Mouse (Mus musculus) brain, embryonic 14.5 days (tissue): ENCODE results near the gene Arrdc5. TPM values are rescaled to one million over a fixed set of nuclear protein-coding genes. Genes with fewer than 3 reads are reported as not detected.

Experiments
- DNase-seq: peaks from one replicate; pipeline ENCODE4 v3.0.0-alpha.2; 2011; ENCODE audit warnings: low read depth
- CTCF ChIP-seq: fragments of 200-500 bp; IDR thresholded peaks from 2 replicates; pipeline ENCODE4 v1.5.1; 2012; ENCODE audit warnings: inconsistent platforms, mild to moderate bottlenecking, moderate library complexity, borderline replicate concordance; ENCODE audit not compliant: insufficient read depth, insufficient read length; ENCODE audit errors: extremely low read depth
- POLR2A ChIP-seq: fragments of 200-500 bp; IDR thresholded peaks from 2 replicates; pipeline ENCODE4 v1.6.1; 2012; ENCODE audit warnings: mild to moderate bottlenecking, inconsistent platforms, borderline replicate concordance; ENCODE audit not compliant: poor library complexity, insufficient read depth, insufficient read length, severe bottlenecking; ENCODE audit errors: extremely low read depth
- polyA plus RNA-seq: library from polyadenylated mRNA; depleted of rRNA; stranded (reverse); fragments of >200 nt; gene quantifications from 2 replicates; pipeline ENCODE4 v1.2.3, GENCODE M21; 2012

Arrdc5 gene
- polyA plus RNA-seq, 1 experiment = not detected

DNA sequence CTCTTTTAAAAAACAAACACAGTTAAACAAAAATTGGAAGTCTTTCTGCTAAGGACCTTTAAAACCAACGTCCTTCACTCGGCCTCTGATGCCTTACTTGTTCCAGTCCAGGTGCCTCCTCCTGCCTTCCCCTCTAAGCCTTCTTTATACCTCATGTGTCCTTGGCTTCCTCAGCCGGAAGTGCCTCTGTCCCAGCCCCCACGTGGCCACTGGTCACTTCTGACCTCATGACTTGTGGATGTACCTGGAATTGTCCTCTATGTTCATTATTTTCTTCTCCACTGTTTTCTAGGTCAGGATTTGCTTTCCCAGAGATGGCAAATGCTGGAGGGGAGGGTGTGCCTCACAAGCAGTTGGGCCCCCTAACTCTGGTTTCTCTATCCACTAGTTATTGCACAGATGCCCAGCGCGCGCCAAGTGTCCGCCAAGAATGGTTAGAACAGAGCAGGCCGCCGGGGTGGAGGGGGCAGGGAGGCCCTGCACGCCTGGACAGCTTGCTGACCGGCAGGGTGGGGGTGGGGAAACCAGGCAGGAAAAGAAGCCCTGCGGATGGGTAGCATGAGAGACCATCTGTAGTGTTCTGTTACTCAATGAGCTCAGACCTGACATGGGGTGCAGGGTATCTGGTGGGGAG, 2.4 kb upstream of the Arrdc5 start:
- TF ChIP-seq CTCF (no peak), POLR2A (no peak)
- DNase-seq = peak; percentile 35

DNA sequence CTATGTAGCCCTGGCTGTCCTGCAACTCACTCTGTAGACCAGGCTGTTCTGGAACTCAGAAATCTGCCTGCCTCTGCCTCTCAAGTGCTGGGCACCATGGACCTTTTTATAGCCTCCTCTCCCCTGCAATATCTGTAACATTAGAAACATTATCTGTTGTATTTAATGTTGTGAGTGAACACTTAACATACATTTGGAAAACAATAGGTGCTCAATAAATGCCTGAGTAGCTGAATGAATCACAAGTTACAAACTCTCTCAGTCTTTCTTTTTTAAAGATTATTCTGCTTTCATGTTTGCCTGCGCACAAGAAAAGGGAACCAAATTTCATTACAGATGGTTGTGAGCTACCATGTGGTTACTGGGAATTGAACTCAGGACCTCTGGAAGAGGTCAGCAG, 1.8 kb downstream of the Arrdc5 start:
- TF ChIP-seq POLR2A (no peak), CTCF (no peak)
- DNase-seq = no peak

DNA sequence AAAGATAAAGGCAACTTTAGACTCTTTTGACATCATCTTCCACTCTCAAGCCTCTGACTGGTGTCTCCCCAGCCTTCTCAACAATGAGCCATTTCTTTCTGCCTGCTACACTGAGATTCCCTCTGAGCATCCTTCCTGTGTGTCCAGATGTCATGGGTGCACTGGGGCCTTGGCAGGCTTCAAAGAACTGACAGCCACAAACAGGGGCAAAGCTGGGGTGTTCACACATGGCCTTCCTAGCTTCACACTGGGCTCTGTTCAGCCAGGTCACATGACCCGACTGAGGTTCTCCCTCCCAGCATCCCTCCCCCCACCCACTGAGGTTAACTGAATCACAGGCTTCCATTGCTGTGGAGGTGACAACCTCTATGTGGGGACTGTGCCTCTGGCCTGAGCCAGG, 3.9 kb downstream of the Arrdc5 start:
- TF ChIP-seq CTCF (no peak), POLR2A (no peak)
- no peak for DNase-seq

DNA sequence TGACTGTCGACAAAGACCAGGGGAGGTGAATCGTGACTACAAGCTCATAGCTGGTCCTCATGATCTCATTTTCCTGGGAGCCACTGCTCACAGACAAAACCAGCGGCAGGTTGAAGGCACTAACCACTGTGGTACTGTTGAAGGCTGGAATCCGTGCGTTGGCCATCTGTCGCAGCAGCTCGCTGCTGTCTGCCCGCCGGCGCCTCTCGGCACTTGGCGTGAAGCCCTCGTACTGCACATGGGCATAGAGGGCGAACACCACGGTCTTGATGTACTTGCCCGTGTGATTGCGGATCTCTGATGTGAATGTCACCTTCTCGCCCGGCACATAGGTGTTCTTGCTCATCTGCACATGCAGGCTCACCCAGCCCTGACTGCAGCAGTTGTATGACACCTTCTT, 5.8 kb downstream of the Arrdc5 start:
- TF ChIP-seq POLR2A (no peak), CTCF (no peak)
- DNase-seq = peak; percentile 36

DNA sequence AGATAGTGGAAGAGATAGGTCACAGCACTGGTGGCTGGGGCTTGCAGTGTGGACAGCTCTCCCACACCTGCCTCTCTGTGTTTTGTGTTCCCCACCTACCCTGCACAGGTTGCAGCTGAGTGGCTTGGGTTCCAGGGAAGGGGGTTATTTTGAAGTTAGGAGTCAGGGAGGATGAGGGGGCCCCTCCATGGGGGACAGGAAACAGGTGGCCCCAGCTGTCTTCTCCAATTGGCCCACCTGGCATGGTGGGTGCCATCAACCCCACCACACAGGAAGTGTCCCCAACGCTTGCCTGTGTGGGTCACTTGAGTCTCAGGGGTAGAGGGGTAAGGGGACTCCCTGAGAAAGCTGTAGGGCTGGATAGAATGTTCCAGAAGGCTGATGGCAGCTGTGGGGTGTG, 6.8 kb downstream of the Arrdc5 start:
- DNase-seq = no peak
- TF ChIP-seq POLR2A (no peak), CTCF (no peak)

DNA sequence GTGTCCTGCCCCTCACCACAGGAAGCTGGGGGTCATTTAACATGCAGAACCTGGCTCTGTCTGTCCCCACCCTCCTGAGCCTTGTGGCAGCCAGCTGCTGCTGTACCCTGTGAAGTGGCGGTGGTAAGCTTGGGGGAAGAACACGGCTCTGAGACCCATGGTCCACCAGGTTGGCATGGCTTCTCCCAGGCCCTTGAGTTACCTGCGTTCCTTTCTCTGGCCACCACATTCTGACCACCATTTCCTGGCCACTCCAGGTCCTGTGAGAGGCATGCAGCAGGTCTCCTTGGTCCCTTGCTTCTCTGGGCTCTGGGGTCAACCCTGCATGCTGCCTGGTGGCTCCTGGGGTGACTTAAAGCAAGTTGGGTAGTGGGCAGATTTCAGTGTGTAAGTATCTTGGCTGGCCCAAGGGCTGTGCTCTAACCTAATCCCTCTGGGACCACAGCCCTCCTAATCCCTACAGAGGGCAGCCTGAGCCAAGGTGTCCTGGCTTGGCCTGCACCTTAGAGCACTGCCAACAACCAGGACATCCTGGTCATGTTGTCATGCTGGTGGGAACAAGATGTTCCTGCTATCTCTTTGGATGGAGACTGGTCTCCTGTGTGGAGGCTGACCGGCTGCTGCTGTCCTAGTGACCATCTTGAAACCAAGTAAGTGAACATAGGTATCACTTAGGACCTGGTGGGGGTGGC, 7.4 kb downstream of the Arrdc5 start, which contains the start of gene Plin3:
Gene Plin3 (minus strand): TSS at position 343 of the 692 bp plus-strand sequence.
- TF ChIP-seq POLR2A (no peak), CTCF (no peak)
- DNase-seq = no peak

DNA sequence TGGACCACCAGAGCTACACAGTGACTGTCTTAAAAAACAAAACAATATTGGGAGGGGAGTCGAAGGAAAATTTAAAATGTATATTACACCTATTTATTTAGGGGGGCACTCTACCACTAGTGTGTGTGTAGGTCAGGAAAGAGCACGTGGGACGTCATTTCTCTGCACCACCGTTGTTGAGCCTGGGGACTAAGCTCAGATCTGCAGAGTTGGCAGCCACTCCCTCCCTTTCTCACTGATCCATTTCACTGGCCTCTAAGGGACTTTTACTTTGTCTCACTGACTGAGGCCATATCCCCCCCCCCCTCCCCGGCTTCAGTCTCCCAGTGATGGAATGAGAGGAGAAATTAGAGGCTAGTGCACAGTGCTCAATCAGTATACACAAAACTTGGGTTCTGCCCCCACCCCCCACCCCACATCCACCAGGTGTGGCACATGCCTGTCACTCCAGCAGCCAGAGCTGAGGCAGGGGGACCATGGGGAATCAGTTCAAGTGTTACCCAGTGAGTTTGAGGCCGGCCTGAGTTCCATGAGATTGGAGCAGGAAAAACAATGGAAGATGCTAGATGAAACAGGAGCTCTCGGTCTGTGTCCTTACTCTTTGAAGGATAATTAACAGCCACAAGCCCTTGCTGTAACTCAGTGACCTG, 8.1 kb downstream of the Arrdc5 start:
- DNase-seq = no peak
- no peak for TF ChIP-seq CTCF
- TF ChIP-seq POLR2A = no peak

DNA sequence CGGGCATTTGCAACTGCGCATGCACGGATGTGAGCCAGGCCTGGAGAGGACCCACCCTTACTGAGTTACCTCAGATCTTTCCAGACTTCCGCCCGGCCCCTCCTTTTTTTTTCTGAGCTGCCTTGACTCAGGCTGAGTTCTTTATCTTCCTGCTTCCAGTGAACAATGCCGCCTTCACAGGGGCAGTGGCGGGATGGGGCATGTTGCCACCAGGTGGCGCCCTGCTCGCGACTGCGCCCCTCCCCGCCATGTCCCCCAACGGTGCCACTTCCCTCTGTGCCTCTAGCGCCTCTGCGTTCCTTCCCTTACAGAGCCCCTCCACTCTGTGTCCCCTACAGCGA, 8.9 kb downstream of the Arrdc5 start:
- peak; percentile 83 for TF ChIP-seq CTCF
- TF ChIP-seq POLR2A = 0 out of 2 replicates have a peak, but pooled peaks have one; percentile 9
- DNase-seq = peak; percentile 95

DNA sequence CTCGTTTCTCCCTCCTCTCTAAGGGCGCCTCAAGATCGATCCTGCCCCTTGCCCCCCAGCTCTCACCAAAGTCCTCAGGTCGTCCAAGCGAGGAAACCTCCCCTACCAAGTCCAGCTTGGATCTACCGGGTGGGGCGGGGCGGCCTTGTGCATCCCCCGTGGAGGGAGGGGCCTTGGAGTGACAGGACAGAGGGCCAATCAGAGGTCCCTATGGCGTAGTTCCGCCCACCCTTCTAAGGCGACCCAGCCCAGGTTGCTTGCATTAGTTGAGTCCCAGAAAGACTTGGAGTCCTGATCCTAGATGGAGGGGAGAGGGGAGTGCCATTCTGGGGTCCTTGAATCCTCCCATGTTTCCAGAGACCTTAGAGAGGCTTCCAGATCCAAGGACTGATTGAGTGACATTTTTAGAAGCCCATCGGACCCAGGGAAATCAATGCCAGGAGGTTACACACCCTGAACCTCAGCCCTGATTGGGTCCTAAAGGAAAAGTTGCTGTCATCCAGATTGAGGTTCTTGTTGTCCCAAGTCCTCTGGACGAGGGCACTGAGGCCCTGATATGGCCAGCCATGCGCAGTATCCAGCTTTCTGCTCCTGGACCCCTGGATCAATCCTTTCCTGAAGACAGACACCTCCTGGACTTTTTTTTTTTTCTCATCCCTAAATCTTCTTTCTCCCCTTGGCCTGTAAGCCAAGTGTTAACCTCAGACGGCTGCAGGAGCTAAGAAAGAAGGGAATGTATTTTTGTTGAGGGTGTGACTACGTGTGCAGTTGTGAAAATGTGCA, 9.5 kb downstream of the Arrdc5 start:
- DNase-seq = peak; percentile 89
- TF ChIP-seq POLR2A (no peak), CTCF (no peak)

DNA sequence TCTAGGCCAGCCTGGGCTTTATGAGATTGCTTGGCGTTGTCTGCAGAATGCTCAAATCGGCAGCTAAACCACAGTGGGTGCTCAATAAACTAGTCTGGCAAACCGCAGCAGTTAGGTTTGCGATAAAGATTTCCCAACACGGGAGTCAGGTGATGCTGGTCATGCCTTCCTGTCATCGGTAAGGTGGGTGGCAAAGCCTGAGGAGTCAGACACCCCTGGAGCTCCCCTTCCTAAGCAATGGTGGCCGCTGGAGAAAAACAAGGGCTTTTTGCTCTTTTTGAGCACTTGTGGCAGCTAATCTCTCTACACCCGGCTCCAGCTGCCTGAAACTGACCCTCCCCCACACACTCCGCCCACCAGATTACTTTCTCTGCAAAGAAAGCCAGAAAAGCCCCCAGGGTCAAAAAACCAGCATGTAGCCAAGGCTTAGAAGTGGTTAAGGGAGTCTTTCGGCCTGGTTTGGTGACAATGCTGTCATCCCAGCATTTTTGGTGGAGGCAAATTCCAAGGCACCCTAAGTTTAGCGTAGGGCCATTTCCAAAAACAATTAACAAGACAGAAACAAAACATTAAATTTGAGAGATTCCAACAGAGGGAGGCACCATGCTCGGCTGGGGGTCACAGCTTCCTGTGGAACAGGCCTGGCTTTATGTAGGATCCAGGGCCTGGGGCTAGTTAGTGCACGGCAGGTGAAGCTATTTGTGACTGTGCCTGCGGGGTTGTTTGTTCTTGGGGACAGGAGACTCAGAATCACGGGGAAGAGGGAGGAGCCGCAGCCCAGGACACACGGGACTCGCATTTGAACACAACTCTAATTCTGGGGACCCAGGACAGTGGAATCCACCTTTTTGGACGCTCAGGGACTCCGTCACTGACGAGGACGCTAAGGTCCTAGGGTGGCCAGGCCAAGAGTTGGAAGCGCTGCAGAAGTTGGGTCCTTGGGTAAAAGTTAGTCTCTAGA, 10.4 kb downstream of the Arrdc5 start:
- peak; percentile 72 for DNase-seq
- no peak for TF ChIP-seq CTCF
- TF ChIP-seq POLR2A = no peak
